Mouse (Mus musculus) cerebellum, adult 9-11 months (tissue): ENCODE data around the gene Thrap3.

ENCODE experiments used
- DNase-seq: peaks from one replicate; pipeline ENCODE4 v3.0.0; 2022

Gene Thrap3

GRCm38 (mm10) chr4:126137773-126138172 is 64.8 kb downstream of the Thrap3 start:
- DNase-seq: no peak

- DNase-seq: peak; percentile 55
These were observed 67.9 kb downstream of the Thrap3 start for GRCm38 (mm10) chr4:126134639-126135038.

- peak; percentile 23 for DNase-seq
These were observed 68.3 kb downstream of the Thrap3 start for GRCm38 (mm10) chr4:126134236-126134635.

GRCm38 (mm10) chr4:126132636-126133264 is 69.8 kb downstream of the Thrap3 start:
- DNase-seq: no peak

GRCm38 (mm10) chr4:126131290-126132121 is 71.1 kb downstream of the Thrap3 start:
- no peak for DNase-seq

- DNase-seq: no peak
These were observed 72.1 kb downstream of the Thrap3 start for GRCm38 (mm10) chr4:126130502-126130901.

- DNase-seq: peak; percentile 67
These were observed 79.1 kb downstream of the Thrap3 start for GRCm38 (mm10) chr4:126123309-126124040.

- DNase-seq: peak; percentile 73
These were observed 82.1 kb downstream of the Thrap3 start for GRCm38 (mm10) chr4:126120506-126120905.

- DNase-seq: peak; percentile 93
These were observed 82.5 kb downstream of the Thrap3 start for GRCm38 (mm10) chr4:126120052-126120451.

GRCm38 (mm10) chr4:126119051-126119450 is 83.5 kb downstream of the Thrap3 start:
- DNase-seq: peak; percentile 68

GRCm38 (mm10) chr4:126118651-126119050 is 83.9 kb downstream of the Thrap3 start:
- DNase-seq: peak; percentile 86

GRCm38 (mm10) chr4:126117116-126117515 is 85.4 kb downstream of the Thrap3 start:
- peak; percentile 49 for DNase-seq

GRCm38 (mm10) chr4:126115871-126116521 is 86.6 kb downstream of the Thrap3 start:
- DNase-seq: no peak

- no peak for DNase-seq
These were observed 87.1 kb downstream of the Thrap3 start for GRCm38 (mm10) chr4:126115411-126115810.
